Mouse (Mus musculus) bone marrow macrophage, adult 2 months (primary cell): ENCODE measurements around the gene Robo4. TPM values are rescaled to one million over a fixed set of nuclear protein-coding genes. Genes with fewer than 3 reads are reported as not detected.

Experiments used
- H3K27ac ChIP-seq: 2 replicates; pipeline ENCODE4 v1.5.1; 2012; ENCODE audit warnings: low read depth, low read length; ENCODE audit not compliant: insufficient read depth
- H3K4me1 ChIP-seq: 2 replicates; pipeline ENCODE4 v1.6.1; 2012; ENCODE audit warnings: low read length; ENCODE audit not compliant: control insufficient read depth, insufficient read depth
- H3K4me3 ChIP-seq: 2 replicates; pipeline ENCODE4 v1.5.1; 2012; ENCODE audit warnings: mild to moderate bottlenecking, low read length, moderate library complexity; ENCODE audit not compliant: insufficient read depth
- CTCF ChIP-seq: IDR thresholded peaks from 2 replicates; pipeline ENCODE4 v1.5.1; 2012; ENCODE audit warnings: low read depth, mild to moderate bottlenecking, low read length, moderate library complexity
- POLR2A ChIP-seq: IDR thresholded peaks from 2 replicates; pipeline ENCODE4 v1.6.1; 2012; ENCODE audit warnings: mild to moderate bottlenecking, low read depth, low read length, borderline replicate concordance
- polyA plus RNA-seq: library from polyadenylated mRNA; stranded (reverse); fragments of >200 nt; gene quantifications from 2 replicates; pipeline ENCODE4 v1.2.4, GENCODE M21; 2012; ENCODE audit not compliant: missing spikeins, insufficient read depth, insufficient read length

Robo4 gene
- polyA plus RNA-seq, 1 experiment: 0.12 TPM

DNA sequence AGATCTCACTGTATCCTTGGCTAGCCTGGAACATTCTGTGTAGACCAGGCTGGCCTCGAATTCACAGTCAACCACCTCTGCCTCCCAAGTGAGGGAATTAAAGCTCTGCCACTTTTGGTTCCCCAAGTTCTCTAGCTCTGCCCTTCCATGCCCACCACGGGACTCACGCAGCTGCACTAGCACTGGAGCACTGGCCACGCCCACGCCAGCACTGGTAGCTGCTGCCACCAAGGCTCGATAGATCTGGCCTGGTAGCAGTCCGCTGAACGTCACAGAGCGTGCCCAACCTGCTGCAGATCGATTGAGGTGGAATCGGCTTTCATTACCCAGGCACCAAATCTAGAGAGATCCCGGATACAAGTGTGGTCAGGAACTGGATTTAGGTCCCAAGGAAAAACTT, 19.5 kb downstream of the Robo4 start:
- no peak overlapping the region for H3K27ac ChIP-seq
- H3K4me3 ChIP-seq: no peak overlapping the region
- H3K4me1 ChIP-seq: no peaks in the 10 kb centered on the region
- TF ChIP-seq CTCF: no peak
- TF ChIP-seq POLR2A: no peak

DNA sequence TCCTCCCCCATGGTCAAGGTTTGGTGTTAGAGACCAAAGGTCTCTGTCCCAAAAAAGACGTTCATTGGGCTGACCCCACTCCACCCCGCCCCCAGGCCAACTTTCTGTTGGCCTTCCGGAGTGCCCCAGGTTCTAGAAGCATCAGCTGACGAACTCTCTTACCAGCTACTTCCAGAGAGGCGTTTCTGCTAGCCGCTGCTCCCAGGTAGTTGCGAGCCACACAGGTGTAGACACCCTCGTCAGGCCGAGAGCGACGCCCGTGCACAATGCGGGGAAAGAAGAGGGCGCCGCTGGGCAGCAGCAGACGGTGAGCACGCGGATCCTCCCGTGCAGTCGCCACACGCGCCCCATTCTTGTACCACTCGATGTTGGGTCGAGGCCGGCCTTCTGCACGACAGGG, 27.6 kb downstream of the Robo4 start:
- no peaks in the 10 kb centered on the region for H3K4me1 ChIP-seq
- H3K4me3 ChIP-seq: no peak overlapping the region
- TF ChIP-seq POLR2A: no peak
- TF ChIP-seq CTCF: no peak
- no peak overlapping the region for H3K27ac ChIP-seq

DNA sequence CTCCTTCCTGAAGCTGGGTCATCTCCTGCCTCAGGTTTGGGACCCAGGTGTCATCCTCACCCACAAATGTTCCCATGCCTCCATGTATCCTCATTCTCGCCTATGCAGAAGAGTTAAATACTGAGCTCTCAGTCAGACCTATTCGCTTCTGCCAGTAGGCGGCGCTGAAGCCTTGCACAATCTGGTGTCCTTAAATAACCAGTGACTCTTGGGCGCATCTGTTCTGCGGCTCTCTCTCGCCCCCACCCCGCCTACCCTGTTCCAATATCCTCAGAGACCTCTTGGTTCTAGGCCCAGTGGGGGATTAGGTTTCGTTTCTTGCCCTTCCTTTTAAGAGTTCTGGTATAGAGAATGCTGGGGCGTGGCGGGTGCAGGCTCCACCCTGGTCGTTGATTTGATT, 28.9 kb downstream of the Robo4 start:
- Histone ChIP-seq H3K27ac (no peak overlapping the region), H3K4me1 (no peaks in the 10 kb centered on the region), H3K4me3 (0 out of 2 replicates have a peak overlapping the region, but pooled peaks have one; percentile 20)
- TF ChIP-seq CTCF (peak; percentile 80), POLR2A (no peak)

DNA sequence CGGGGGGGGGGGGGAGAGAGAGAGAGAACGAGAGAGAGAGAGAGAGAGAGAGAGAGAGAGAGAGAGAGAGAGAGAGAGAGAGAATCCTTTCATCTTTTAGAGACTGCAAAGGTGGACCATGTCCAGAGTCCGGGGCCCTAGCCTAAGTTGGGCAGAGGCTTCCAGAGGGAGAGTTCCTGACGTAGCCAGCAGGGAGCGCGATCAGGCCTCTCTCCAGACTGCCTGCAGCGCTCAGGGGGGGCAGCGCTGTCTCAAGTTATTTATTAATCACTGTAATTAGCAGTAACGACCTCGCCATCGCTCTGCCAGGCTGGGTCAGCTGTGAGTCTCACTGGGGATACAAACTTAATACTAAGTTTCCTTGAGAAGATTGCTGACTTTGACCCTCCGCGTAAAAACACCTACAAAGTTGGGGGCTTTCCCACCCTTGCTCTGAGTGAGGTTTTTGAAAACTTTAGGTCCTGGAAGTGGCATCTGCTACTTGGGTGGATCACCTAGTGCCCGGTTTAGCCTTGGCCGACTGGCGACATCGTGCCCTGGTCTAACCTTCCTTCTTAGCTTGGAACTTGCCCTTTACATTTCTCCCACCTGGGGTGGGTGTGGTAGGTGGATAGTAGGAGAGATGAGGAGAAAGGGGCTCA, 30.4 kb downstream of the Robo4 start:
- no peaks in the 10 kb centered on the region for H3K4me1 ChIP-seq
- H3K27ac ChIP-seq: no peak overlapping the region
- TF ChIP-seq CTCF (no peak), POLR2A (no peak)
- H3K4me3 ChIP-seq: no peak overlapping the region

DNA sequence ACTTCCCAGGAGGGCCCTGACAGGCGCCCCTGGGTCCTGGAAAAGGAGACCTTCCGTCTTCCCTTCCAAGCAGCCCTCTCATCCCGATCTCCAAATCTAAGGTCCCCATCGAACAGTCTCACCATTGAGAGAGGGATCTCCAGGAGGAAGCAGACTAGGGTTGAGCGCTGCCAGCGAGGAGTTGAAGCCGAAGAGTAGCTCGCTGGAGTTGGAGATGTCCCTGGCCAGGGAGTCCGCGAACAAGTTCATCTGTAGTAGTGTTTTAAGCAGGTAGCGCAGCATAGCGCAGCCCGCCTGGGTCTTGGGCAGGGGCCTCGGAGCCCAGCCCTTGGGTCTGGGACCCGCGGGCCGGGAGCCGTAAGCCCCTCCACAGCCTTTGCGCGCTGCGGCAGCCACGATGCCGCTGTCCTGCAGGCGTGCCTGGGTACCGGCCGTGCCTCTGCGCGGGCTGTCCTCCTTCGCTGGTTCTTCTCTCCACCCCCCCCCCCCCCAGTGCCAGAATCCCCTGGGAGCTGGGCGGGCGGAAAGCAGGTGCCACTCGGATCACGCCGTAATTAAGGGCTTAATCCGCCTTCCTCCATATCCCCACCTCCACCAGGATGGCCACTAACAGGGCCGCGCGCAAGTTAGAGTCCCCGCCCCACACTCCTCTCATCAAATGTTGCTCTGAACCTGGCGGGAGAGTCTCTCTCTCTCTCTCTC, 31.2 kb downstream of the Robo4 start, which contains the start of gene Robo3:
TSS of gene Robo3 (minus strand) at position 527 of the 702 bp plus-strand sequence.
- no peak within 1 kb of the TSS for H3K4me3 ChIP-seq
- no peaks in the 10 kb centered on the region for H3K4me1 ChIP-seq
- H3K27ac ChIP-seq: no peak within 1 kb of the TSS
- TF ChIP-seq POLR2A (no peak), CTCF (no peak)

DNA sequence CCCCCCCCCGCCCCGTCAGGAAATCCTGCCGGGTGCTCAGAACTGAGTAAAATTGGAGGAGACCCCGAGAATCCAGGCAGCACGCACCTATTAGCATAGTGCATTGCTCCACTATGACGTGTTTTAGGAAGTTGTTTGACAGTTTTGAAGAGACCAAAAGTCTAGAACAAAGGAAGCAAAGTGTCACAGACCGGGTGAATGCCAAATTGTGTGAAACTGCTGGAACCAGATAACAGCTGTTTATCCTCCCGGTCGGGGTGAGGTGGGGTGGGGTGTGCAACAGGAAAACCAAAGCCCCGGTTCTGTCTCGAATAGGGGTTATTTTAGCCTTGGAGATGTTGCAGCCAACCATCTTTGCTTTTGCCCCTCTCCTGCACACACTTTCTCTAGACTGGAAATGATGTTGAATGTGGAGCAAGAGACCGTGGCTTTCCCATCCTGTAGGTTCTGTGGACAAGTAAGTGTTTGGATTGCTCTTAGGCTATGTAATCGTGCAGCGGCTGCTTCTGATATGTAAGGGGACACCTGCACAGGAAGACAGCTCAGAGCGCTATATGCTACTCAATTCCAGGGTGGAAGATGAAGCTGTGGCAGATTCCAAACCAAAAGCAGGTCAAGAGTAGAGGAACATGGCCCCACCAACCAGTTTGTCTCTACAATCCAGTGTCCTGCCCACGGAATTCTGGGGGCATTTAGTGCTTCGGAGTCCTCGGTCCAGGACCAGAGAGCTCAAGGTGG, 32.3 kb downstream of the Robo4 start:
- TF ChIP-seq CTCF (no peak), POLR2A (no peak)
- Histone ChIP-seq H3K4me1 (no peaks in the 10 kb centered on the region), H3K27ac (no peak overlapping the region), H3K4me3 (no peak overlapping the region)

DNA sequence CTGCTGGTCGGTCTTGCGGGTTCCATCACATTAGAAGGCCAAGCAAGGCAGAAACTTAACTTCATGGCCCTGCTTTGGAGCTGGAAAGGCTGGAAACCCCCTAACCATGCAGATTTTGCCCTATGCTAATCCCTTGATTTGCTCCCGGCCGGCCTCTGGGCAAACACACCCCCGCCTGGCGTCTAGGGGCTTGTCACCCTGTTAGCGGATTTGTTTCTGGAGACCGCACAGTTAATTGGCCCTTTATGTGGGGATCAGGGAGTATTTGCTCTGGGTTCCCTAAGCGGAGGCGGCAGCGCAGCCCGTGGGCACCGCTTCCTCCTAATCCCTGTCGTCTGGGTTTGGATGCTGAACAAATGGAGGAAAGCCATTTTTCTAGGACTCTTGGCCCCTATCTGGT, 33.2 kb downstream of the Robo4 start:
- Histone ChIP-seq H3K27ac (no peak overlapping the region), H3K4me1 (no peaks in the 10 kb centered on the region), H3K4me3 (no peak overlapping the region)
- TF ChIP-seq CTCF (no peak), POLR2A (no peak)

DNA sequence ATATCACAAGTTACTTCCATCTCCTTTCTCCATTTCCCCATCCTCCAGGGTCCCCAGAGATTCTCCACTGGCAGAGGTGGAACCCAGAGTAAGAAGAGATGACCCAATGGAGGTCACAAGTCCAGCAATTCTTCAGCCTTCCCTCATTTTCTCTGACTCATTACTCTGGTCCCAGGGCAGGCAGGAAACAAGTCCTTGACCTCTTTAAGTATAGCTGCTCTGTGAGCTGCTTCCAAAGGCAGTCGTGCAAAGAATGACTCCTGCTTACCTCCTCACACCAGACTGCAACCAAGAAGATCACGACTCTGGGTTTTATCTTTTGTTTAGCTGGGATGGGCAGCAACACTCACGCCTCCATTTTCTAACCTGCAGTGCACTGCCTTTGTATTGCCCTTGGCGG, 33.9 kb downstream of the Robo4 start:
- no peak overlapping the region for H3K4me3 ChIP-seq
- no peak for TF ChIP-seq CTCF
- TF ChIP-seq POLR2A: no peak
- no peak overlapping the region for H3K27ac ChIP-seq
- no peaks in the 10 kb centered on the region for H3K4me1 ChIP-seq

DNA sequence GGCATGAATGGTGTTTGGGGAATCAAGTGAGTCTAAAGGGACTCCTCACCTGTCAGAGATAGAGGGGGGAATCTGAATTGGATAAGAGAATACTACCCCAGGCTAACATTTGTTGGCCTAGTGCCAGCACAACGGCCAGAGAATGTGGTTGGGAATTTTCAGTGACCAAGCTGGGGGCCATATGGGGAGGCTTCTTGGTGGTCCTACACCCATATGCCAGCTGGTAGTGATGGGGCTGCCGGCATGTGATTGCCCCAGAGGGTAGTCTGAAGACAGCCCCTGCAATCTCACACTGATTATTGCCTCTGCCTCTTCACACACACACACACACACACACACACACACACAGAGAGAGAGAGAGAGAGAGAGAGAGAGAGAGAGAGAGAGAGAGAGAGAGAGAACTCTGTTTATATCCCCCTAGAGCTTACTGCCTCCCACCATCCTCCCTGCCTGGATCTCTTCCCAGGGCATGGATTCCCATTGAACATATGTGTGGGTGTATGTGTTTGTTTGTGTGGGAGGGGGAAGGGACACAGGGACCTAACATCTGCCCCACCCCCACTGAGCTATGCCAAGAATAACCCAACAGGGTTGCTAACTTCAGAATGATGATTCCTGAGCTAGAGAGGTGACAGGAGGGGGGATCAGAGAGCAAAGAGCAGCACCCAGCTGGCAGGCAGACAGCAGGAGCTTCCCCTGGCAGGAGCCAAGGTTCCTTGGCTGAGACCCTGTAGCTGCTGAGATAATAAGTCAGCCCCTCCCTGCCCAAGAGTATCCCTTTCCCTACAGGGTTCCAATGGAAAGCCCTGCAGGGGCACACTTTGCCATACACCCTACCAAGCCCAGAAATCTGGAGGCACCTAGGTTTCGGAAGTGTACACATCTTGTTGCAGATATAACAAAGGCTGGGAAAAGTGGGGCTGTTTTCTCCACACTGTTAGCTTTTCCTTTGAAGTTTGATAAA, 36.4 kb downstream of the Robo4 start:
- peaks cover 2% of the 10 kb centered on the region; the same call in 1 of the 2 replicates for H3K4me1 ChIP-seq
- H3K27ac ChIP-seq: no peak overlapping the region
- no peak for TF ChIP-seq POLR2A
- no peak for TF ChIP-seq CTCF
- no peak overlapping the region for H3K4me3 ChIP-seq
